9 mouse cellular contexts compared by ENCODE assay signal in genomic region chr1:154884275-154885206, GRCm38 (mm10). TPM values are rescaled to one million over a fixed set of nuclear protein-coding genes. Genes with fewer than 3 reads are reported as not detected.
A peak's percentile ranks its signal among the peaks of the same experiment; 100 is the strongest.
DNase-seq lines count a peak whose midpoint lies in the region; ATAC-seq and TF ChIP-seq lines count a peak whose summit lies in the region.
"Had no signal": no experiment of that assay in that cellular context is flagged by ENCODE, and none has a peak within 500 bp of the region (broad histone marks: within the 10 kb centered on the region; RNA-seq: fewer than 3 reads in every experiment).

Gene Cacna1e (minus strand): TSS chr1:154884501.

- DNase-seq in kidney, postnatal 0 days (ENCODE audit: low spot score), result peak; percentile 15
- no peak for DNase-seq in kidney, adult 18-20 months
- no peak for DNase-seq in Patski (ENCODE audit: low read depth, low spot score)
- peak; percentile 21 for DNase-seq in heart, postnatal 4 days
- peak; percentile 51 for DNase-seq in retina, postnatal 1 day

- POLR2A ChIA-PET in Patski (lab: Charles Lee), result no interaction called here

- H3K4me3 ChIP-seq in kidney, postnatal 0 days (replicated peaks; ENCODE audit: low read depth, low read length), result peak within 1 kb of the TSS; percentile 41
- peak within 1 kb of the TSS; percentile 40 for H3K4me3 ChIP-seq in limb, embryonic 15.5 days

- CTCF ChIA-PET in Patski (lab: Charles Lee), result no interaction called here

- H3K9ac ChIP-seq in kidney, postnatal 0 days (ENCODE audit: low read depth, low read length), result 0 out of 2 replicates have a peak within 1 kb of the TSS, but pooled peaks have one; percentile 23
- H3K9ac ChIP-seq in limb, embryonic 15.5 days, result peak within 1 kb of the TSS; percentile 11; the same call in 1 of the 2 replicates

- H3K4me2 ChIP-seq in kidney, postnatal 0 days (ENCODE audit: low read length), result peak within 1 kb of the TSS; percentile 91
- peak within 1 kb of the TSS; percentile 70 for H3K4me2 ChIP-seq in limb, embryonic 15.5 days

- H3K4me1 ChIP-seq in kidney, postnatal 0 days (replicated peaks; ENCODE audit: insufficient read depth, low read length), result no peaks in the 10 kb centered on the region
- peaks cover 15% of the 10 kb centered on the region for H3K4me1 ChIP-seq in limb, embryonic 15.5 days

- in situ Hi-C loops in Patski (cut with MboI; ENCODE audit: low pct_unique_long_range_greater_than_20kb), result no loop called here

- TF ChIP-seq CTCF in kidney, postnatal 0 days (IDR thresholded peaks at IDR 0.05; ENCODE audit: low read depth), result no peak
- no peak for TF ChIP-seq CTCF in Patski (IDR thresholded peaks at IDR 0.05)

- H3K27me3 ChIP-seq in kidney, postnatal 0 days (ENCODE audit: insufficient read depth, low read length), result peaks cover 14% of the 10 kb centered on the region; the same call in 1 of the 2 replicates
- peaks cover 74% of the 10 kb centered on the region for H3K27me3 ChIP-seq in Patski
- peaks cover 47% of the 10 kb centered on the region for H3K27me3 ChIP-seq in limb, embryonic 15.5 days

- 10% methylated on average over 31 of the region's 31 CpGs for WGBS in kidney, postnatal 0 days
- WGBS in limb, embryonic 15.5 days, result 7% methylated on average over 31 of the region's 31 CpGs

- H3K36me3 ChIP-seq in kidney, postnatal 0 days (ENCODE audit: insufficient read depth, low read length), result no peaks in the 10 kb centered on the region
- H3K36me3 ChIP-seq in limb, embryonic 15.5 days, result no peaks in the 10 kb centered on the region

- no peak for ATAC-seq in kidney, postnatal 0 days (replicated peaks; ENCODE audit: low FRiP score, low read depth)
- ATAC-seq in Patski, result peak; percentile 26
- ATAC-seq in common myeloid progenitor, adult 5-6 weeks (replicated peaks; ENCODE audit: low read depth, poor library complexity, severe bottlenecking), result peak; percentile 33; the same call in 1 of the 2 replicates
- no peak; the same call in 1 of the 2 replicates for ATAC-seq in limb, embryonic 15.5 days (ENCODE audit: insufficient number of reproducible peaks, low FRiP score, low TSS enrichment, low read depth)
- ATAC-seq in erythroblast, adult 5-6 weeks (replicated peaks; ENCODE audit: low FRiP score, poor library complexity, severe bottlenecking), result no peak

- H3K9me3 ChIP-seq in kidney, postnatal 0 days (replicated peaks; ENCODE audit: low read length), result no peaks in the 10 kb centered on the region
- H3K9me3 ChIP-seq in limb, embryonic 15.5 days, result no peaks in the 10 kb centered on the region

- H3K27ac ChIP-seq in kidney, postnatal 0 days, result no peak within 1 kb of the TSS
- H3K27ac ChIP-seq in limb, embryonic 15.5 days, result no peak within 1 kb of the TSS
- H3K27ac ChIP-seq: macrophage had no signal

RNA-seq across cellular contexts. Expression of gene Cacna1e, which starts in this region (rescaled TPM):
- polyA plus RNA-seq in kidney, postnatal 0 days (2015; fragmentation: Nextera tagmentation; extraction: Ambion mirVana), result 0.03 and 0.05 TPM in 2 replicates
- not detected for polyA plus RNA-seq in Patski (2021)
- total RNA-seq in common myeloid progenitor, adult 5-6 weeks (2017), result 0.73 and 1.2 TPM in 2 replicates
- total RNA-seq in heart, postnatal 4 days (2021), result under 1 TPM; 0.14 to 0.26 TPM
- 0.40 and 0.60 TPM in 2 replicates for polyA plus RNA-seq in limb, embryonic 15.5 days (2015; fragmentation: Nextera tagmentation; extraction: Ambion mirVana)
- total RNA-seq in erythroblast, adult 5-6 weeks (2015; ENCODE audit: low replicate concordance), result 0.63 and 1.2 TPM in 2 replicates
- 0.85 and 0.98 TPM in 2 replicates for total RNA-seq in erythroblast, adult 5-6 weeks (2017; ENCODE audit: low replicate concordance)

Comparison
In these comparisons a context has a peak if more than half of its experiments do, and no peak if none do; other contexts are left out.
1. Peak in DNase-seq, H3K4me3 ChIP-seq, H3K9ac ChIP-seq and H3K4me2 ChIP-seq in kidney, postnatal 0 days; RNA of the gene not detected or under 1 TPM.
2. Peak in ATAC-seq in Patski; RNA of the gene not detected or under 1 TPM.
3. Peak in DNase-seq in heart, postnatal 4 days; RNA of the gene not detected or under 1 TPM.